Mouse (Mus musculus) neural tube, embryonic 12.5 days (tissue): ENCODE data around the gene Ints1. TPM values are rescaled to one million over a fixed set of nuclear protein-coding genes. Genes with fewer than 3 reads are reported as not detected.

Source experiments
- ATAC-seq: fragments of 200-750 bp; cut with Nextera tagmentation; 2 replicates; pipeline ENCODE4 v1.8.0; 2017; ENCODE audit warnings: low read depth, mild to moderate bottlenecking, moderate TSS enrichment, moderate library complexity; ENCODE audit not compliant: low FRiP score
- H3K27ac ChIP-seq: fragments of 300-500 bp; sonication (generic); 2 replicates; pipeline ENCODE4 v1.5.1; 2016
- H3K27me3 ChIP-seq: fragments of 300-500 bp; sonication (generic); replicated peaks from 2 replicates; pipeline ENCODE4 v1.6.1; 2016; ENCODE audit warnings: mild to moderate bottlenecking
- H3K36me3 ChIP-seq: fragments of 300-500 bp; sonication (generic); 2 replicates; pipeline ENCODE4 v1.6.1; 2016; ENCODE audit warnings: mild to moderate bottlenecking
- H3K4me1 ChIP-seq: fragments of 300-500 bp; sonication (generic); 2 replicates; pipeline ENCODE4 v1.6.1; 2016
- H3K4me2 ChIP-seq: fragments of 300-500 bp; sonication (generic); replicated peaks from 2 replicates; pipeline ENCODE4 v1.6.1; 2016; ENCODE audit warnings: mild to moderate bottlenecking
- H3K4me3 ChIP-seq: fragments of 300-500 bp; sonication (generic); 2 replicates; pipeline ENCODE4 v1.5.1; 2016
- H3K9ac ChIP-seq: fragments of 300-500 bp; sonication (generic); 2 replicates; pipeline ENCODE4 v1.6.1; 2016; ENCODE audit warnings: mild to moderate bottlenecking
- H3K9me3 ChIP-seq: fragments of 300-500 bp; sonication (generic); 2 replicates; pipeline ENCODE4 v1.6.1; 2016; ENCODE audit warnings: mild to moderate bottlenecking
- WGBS: fragments of 180-500 bp; shearing (Covaris S2); methylation state at CpG from one replicate; pipeline ENCODE4 v1.1.7; 2016; 5-methylcytosine and 5-hydroxymethylcytosine counted together
- polyA plus RNA-seq: library from polyadenylated mRNA; unstranded; fragments of >200 nt; fragmentation: Nextera tagmentation; extraction: Ambion mirVana; gene quantifications from 2 replicates; pipeline ENCODE4 v1.2.1, GENCODE M21; 2016

Ints1 gene
- polyA plus RNA-seq, 1 experiment from 2014 or later = 33.7 TPM

DNA sequence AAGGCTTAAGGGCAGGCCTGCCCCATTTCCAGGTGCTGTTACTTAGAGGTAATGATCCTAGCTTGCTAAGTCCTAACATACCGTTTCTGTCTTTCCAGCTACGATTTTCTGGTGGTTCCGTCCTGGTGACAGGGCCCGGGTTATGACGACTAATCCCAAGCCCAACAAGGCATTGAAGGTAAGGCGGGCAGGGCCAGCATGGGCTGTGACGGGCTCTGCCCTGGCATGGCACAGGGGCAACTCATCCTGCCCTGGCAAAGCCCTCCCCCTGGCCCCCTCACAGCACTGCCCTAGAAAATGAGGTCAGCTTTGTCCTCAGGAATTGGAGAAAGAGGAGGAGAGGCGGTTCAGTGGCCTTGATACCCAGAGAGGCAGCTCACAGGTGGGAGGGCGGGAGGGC, 23.6 kb upstream of the Ints1 start:
- Histone ChIP-seq H3K36me3 (peaks cover 28% of the 10 kb centered on the region), H3K27me3 (no peaks in the 10 kb centered on the region; the same call in 1 of the 2 replicates), H3K4me2 (peak overlapping the region; percentile 66), H3K4me3 (no peak overlapping the region), H3K27ac (0 out of 2 replicates have a peak overlapping the region, but pooled peaks have one; percentile 79), H3K9ac (0 out of 2 replicates have a peak overlapping the region, but pooled peaks have one; percentile 8), H3K9me3 (no peaks in the 10 kb centered on the region), H3K4me1 (peaks cover 62% of the 10 kb centered on the region)
- WGBS = 93% methylated on average over 9 of the region's 9 CpGs
- ATAC-seq = no peak

DNA sequence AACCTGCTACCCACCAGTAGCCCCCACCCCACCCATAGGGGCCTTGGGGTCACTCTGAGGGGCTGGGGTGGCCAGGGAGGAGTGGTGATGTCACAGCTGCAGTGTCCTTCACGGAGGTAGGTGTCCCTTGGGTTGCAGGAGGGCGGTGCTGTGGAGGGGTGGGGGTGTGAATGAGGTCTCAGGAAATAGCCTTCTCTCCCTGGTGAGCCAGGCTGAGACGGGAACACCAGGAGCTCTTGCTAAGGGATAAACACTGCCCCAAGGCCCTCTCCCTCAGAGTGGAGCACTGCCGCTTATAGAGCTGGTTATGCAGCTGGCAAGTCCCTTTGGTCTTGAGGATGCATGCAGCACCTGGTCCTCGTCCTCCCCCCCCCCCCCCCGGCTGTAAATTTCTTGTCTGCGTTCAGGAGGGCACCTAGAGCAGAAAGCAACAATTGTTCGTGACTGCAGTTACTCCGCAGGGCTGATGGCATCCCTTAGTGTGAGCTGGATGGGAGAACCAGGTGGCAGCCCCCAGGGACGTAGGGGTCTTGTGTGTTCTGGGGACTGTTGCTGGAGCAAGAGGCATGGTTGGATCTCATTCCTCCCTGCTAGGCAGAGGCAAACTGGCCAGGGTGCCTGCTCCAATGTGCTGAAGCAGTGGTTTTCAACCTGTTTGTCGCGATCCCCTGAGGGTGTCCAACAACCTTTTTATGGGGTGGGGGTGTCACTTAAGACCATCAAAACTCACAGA, 22.9 kb upstream of the Ints1 start:
- 27% methylated on average over 12 of the region's 12 CpGs for WGBS
- Histone ChIP-seq H3K4me2 (peak overlapping the region; percentile 66), H3K27ac (peak overlapping the region; percentile 79), H3K9ac (peak overlapping the region; percentile 56), H3K27me3 (no peaks in the 10 kb centered on the region; the same call in 1 of the 2 replicates), H3K4me1 (peaks cover 55% of the 10 kb centered on the region), H3K4me3 (peak overlapping the region; percentile 29), H3K36me3 (peaks cover 28% of the 10 kb centered on the region), H3K9me3 (no peaks in the 10 kb centered on the region)
- peak; percentile 52 for ATAC-seq

DNA sequence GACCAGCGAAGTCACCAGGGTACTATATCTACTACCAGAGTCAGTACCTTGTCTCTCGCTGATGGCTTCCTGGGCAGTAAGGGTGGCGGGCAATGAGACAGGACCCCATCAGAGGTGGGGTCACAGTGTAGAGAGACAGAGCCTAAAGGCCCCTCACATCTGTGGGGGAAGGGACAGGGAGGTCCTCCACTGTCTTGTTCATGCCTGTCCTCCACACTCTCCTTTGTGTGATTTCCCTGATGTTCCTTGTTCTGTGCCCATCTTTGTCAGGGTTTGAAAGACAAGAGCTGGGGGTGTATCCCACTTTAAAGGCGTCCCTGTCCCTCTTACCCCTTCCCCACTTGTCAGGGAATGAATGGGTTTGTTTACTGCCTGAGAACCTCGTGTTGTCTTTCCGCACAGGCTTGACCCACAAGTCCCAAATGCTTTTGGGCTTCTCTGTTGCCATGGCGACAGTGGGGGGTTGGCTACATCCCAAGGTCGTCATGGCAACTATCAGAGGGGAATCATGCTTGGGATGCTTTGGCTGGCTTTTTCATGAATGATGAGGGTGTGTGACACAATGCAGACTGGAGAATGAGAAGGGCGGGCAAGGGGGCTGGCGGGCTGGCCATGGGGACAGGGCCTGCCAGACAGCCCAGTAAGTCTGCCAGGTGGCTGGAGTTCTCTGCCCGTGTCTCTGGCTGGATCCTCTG, 22.1 kb upstream of the Ints1 start:
- WGBS = 17% methylated on average over 11 of the region's 11 CpGs
- Histone ChIP-seq H3K9me3 (no peaks in the 10 kb centered on the region), H3K4me1 (peaks cover 56% of the 10 kb centered on the region), H3K27me3 (no peaks in the 10 kb centered on the region; the same call in 1 of the 2 replicates), H3K27ac (peak overlapping the region; percentile 79), H3K9ac (peak overlapping the region; percentile 56), H3K4me2 (peak overlapping the region; percentile 66), H3K36me3 (peaks cover 28% of the 10 kb centered on the region), H3K4me3 (peak overlapping the region; percentile 29)
- ATAC-seq = peak; percentile 91

DNA sequence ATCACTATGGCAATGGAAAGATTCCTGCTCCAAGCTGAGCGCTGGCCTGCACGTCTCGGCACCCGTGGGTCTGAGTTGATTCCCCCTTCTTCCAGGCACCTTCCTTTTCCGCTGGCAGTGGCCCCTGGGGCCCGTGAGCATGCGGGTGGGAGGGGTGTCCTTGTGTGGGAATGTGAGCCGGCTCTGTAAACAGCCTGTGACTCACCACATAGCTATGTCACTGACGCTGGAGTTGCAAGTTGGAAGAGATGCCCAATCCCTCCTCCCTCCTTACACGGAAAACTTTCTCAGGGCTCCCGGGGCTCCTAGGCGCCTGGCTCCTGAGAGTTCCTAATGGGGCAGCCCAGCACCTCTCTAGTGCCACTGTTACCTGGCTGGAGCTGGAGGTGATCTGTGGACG, 21.4 kb upstream of the Ints1 start:
- Histone ChIP-seq H3K4me3 (no peak overlapping the region), H3K27ac (peak overlapping the region; percentile 79; the same call in 1 of the 2 replicates), H3K4me1 (peaks cover 63% of the 10 kb centered on the region), H3K27me3 (no peaks in the 10 kb centered on the region; the same call in 1 of the 2 replicates), H3K4me2 (peak overlapping the region; percentile 66), H3K36me3 (peaks cover 26% of the 10 kb centered on the region), H3K9ac (no peak overlapping the region), H3K9me3 (no peaks in the 10 kb centered on the region)
- WGBS = 24% methylated on average over 13 of the region's 13 CpGs
- ATAC-seq = peak; percentile 7; the same call in 1 of the 2 replicates

DNA sequence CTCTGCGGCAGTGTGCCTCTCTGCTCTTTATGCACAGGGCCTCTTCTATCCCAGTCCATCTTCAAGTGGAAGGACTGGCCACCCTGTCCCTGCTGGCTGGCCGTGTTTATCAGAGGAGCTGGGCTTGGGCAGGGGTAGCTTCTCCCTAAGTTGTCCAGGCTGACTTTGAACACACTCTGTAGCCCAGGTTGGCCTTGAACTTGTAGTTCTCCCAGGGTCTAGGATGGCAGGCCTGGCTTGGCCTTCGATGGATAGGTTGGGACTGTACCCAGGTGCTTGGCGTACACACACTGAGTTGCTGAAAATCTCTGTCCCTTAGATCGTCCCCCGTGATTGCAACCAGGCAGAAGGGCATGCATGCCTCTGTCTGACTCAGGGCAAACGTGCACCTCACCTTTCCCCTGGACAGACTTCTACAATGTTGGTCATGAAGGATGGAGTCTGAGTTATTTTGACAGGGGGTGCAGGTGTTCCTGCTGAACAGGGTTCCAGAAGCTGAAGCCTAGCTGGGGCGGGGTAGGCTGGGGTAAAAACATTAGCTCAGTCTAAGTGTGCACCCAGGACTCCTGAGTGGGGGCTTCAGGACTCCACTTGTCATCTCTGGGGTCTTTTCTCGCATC, 20.6 kb upstream of the Ints1 start:
- Histone ChIP-seq H3K9ac (no peak overlapping the region), H3K27me3 (no peaks in the 10 kb centered on the region; the same call in 1 of the 2 replicates), H3K9me3 (no peaks in the 10 kb centered on the region), H3K4me1 (peaks cover 68% of the 10 kb centered on the region), H3K36me3 (peaks cover 19% of the 10 kb centered on the region), H3K4me2 (peak overlapping the region; percentile 66; the same call in 1 of the 2 replicates), H3K4me3 (no peak overlapping the region), H3K27ac (no peak overlapping the region)
- ATAC-seq = no peak
- 86% methylated on average over 9 of the region's 9 CpGs for WGBS

DNA sequence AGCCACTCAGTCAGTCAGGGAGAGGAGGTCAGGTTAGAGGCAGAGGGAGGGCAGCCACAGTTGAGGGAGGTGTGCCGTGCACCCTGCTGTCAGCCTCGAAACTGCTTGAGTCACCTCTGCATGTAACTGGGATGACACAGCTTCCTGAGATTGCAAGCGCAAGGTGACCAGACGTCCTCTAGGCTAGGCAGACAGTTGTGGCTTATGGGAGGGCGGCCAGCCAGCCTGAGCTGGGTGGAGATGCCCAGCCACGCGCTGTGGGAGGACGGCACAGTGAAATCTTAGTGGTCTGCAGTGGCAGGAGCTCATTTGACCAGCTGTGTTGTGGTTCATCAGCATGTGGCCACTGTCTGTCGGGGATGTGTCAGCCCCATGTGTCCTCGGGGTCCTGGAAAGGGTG, 19.5 kb upstream of the Ints1 start:
- no peak overlapping the region for H3K27ac ChIP-seq
- 71% methylated on average over 10 of the region's 10 CpGs for WGBS
- H3K9ac ChIP-seq = 0 out of 2 replicates have a peak overlapping the region, but pooled peaks have one; percentile 21
- no peaks in the 10 kb centered on the region; the same call in 1 of the 2 replicates for H3K27me3 ChIP-seq
- peaks cover 71% of the 10 kb centered on the region for H3K4me1 ChIP-seq
- no peak for ATAC-seq
- H3K4me2 ChIP-seq = no peak overlapping the region
- peaks cover 8% of the 10 kb centered on the region for H3K36me3 ChIP-seq
- H3K4me3 ChIP-seq = no peak overlapping the region
- no peaks in the 10 kb centered on the region for H3K9me3 ChIP-seq

DNA sequence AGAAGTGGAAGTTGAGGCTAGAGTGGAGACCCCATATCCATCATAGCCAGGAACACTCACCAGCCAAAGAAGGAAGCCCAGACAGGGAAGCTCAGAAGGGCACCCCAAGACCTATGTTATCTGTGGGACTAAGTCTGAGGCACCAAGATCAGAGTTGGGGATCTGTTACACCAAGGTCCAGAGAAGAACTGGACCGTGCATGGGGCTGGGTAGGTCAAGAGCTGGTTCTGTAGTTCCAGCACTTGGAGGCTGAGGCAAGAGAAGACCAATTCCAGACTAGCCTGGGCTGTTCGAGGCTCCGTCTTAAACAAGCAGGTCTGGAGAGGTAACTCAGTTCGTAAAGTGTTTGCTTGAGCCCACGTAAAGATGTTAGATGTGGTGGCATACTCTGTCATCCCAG, 18.7 kb upstream of the Ints1 start:
- Histone ChIP-seq H3K27me3 (no peaks in the 10 kb centered on the region; the same call in 1 of the 2 replicates), H3K27ac (no peak overlapping the region), H3K9ac (no peak overlapping the region), H3K4me1 (peaks cover 66% of the 10 kb centered on the region), H3K36me3 (peaks cover 1% of the 10 kb centered on the region; the same call in 1 of the 2 replicates), H3K9me3 (no peaks in the 10 kb centered on the region), H3K4me2 (no peak overlapping the region), H3K4me3 (no peak overlapping the region)
- ATAC-seq = no peak
- 94% methylated on average over 5 of the region's 5 CpGs for WGBS

DNA sequence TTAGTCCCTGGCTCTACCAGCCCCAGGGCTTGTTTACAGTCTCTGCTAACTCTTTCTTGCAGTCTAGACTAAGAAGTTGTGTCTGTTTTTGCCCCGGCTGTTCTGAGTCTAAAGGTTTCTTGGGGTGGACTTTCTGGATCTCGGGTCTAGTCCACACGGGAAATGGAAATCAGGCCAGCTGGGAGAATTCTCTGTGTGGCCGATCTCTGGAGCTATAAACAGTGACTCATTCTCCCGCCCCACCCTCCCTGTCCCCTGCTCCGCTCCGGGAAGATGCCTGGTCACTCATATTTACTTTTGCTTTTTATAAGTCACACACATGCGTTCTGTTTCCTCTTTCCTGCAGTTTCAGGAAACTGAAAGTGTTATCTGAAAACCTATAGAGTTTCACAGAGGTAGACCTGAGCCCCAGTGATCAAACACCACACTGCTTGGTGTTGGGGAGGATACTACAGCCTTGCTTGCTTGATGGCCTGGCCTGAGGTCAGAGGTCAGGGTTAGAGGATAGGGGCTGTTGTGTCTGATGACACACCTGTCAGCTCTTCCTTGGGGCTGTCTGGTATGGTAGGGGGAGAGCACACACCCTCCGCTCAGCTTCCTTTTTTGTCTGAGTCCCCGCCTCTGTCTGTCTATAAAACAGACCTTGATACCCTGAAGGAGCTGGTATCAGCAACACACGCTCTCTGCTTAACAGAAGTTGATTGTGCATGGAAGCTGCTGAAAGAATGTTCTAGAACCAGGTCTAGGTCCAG, 18.0 kb upstream of the Ints1 start:
- WGBS = 71% methylated on average over 11 of the region's 11 CpGs
- H3K27ac ChIP-seq = no peak overlapping the region
- peaks cover 60% of the 10 kb centered on the region for H3K4me1 ChIP-seq
- 0 out of 2 replicates have a peak overlapping the region, but pooled peaks have one; percentile 1 for H3K4me3 ChIP-seq
- H3K36me3 ChIP-seq = no peaks in the 10 kb centered on the region
- H3K27me3 ChIP-seq = no peaks in the 10 kb centered on the region
- peak overlapping the region; percentile 100 for H3K4me2 ChIP-seq
- no peak overlapping the region for H3K9ac ChIP-seq
- H3K9me3 ChIP-seq = no peaks in the 10 kb centered on the region
- no peak for ATAC-seq

DNA sequence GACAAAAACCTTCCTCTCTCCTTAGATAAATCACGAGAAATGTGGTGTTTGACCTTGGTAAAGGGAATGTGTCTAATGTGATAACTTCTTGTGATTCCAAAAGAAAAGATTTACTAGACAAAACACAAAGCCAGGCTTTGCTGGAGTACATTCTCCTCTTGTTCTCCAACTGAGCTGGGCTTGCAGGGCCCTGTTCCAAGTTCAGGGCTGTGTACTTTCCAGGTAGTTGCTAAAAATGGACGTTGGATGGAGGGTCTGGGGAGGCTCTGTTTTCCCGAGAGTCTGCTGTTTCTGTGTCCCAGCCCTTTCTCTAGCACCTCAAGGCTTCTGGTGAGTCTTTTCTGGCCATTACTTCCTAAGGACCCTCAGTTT, 17.5 kb upstream of the Ints1 start:
- H3K4me1 ChIP-seq = peaks cover 54% of the 10 kb centered on the region
- H3K36me3 ChIP-seq = no peaks in the 10 kb centered on the region
- no peak for ATAC-seq
- no peaks in the 10 kb centered on the region for H3K27me3 ChIP-seq
- H3K4me3 ChIP-seq = no peak overlapping the region
- no peak overlapping the region for H3K9ac ChIP-seq
- no peaks in the 10 kb centered on the region for H3K9me3 ChIP-seq
- H3K4me2 ChIP-seq = peak overlapping the region; percentile 100
- WGBS = 57% methylated on average over 3 of the region's 3 CpGs
- no peak overlapping the region for H3K27ac ChIP-seq

DNA sequence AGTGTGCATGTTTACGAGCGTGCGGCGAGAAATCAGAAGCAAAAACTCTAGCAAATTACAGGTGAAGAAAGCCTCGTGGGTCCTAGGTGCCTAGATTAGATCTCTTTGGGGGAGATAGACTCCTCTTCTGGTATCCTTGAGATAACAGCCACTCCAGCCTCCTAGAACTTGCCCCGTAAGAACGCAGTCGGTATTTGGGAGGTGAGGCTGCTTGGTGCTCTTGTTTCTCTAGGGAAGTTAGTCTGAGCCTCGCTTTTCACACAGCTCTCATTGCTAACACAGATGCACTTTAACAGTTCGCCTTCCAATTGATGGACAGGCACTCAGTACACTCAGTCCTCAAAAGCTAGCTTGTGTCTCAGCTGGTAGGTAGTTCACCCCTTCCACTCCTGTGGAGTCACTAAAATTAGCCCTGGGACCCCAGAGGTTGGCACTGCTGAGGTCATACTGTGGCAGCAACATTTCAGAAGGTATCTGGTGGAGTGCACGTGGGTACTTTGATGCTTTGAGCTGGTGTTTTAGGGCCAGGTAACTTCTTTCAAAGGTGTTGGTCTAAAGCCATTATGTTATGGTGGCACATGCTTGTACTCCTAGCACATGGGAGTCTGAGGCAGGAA, 16.8 kb upstream of the Ints1 start:
- Histone ChIP-seq H3K36me3 (no peaks in the 10 kb centered on the region), H3K4me2 (peak overlapping the region; percentile 100), H3K4me1 (peaks cover 47% of the 10 kb centered on the region), H3K4me3 (peak overlapping the region; percentile 77), H3K27ac (no peak overlapping the region), H3K27me3 (no peaks in the 10 kb centered on the region), H3K9ac (peak overlapping the region; percentile 66), H3K9me3 (no peaks in the 10 kb centered on the region)
- WGBS = 26% methylated on average over 11 of the region's 11 CpGs
- no peak for ATAC-seq
